Mouse (Mus musculus) thymus, adult 2 months (tissue): ENCODE results near the gene Themis3.

Experiments
- CTCF ChIP-seq: fragments of 200-500 bp; IDR thresholded peaks from 2 replicates; pipeline ENCODE4 v1.5.1; 2012; ENCODE audit warnings: mild to moderate bottlenecking, control low read depth, low read length, moderate library complexity, borderline replicate concordance; ENCODE audit not compliant: control insufficient read depth, poor library complexity, insufficient read depth; ENCODE audit errors: extremely low read depth
- POLR2A ChIP-seq: fragments of 200-500 bp; IDR thresholded peaks from 2 replicates; pipeline ENCODE4 v1.6.1; 2012; ENCODE audit warnings: mild to moderate bottlenecking, low read length, control low read depth, moderate library complexity; ENCODE audit not compliant: control insufficient read depth, poor library complexity, insufficient read depth; ENCODE audit errors: extremely low read depth

- TF ChIP-seq CTCF, result no peak
- TF ChIP-seq POLR2A, result no peak
These were observed 835 bp upstream of the Themis3 start for GRCm38 (mm10) chr17:66595256-66595655.
